Mouse (Mus musculus): Measurements from ENCODE around the gene Gm49388.

DNA sequence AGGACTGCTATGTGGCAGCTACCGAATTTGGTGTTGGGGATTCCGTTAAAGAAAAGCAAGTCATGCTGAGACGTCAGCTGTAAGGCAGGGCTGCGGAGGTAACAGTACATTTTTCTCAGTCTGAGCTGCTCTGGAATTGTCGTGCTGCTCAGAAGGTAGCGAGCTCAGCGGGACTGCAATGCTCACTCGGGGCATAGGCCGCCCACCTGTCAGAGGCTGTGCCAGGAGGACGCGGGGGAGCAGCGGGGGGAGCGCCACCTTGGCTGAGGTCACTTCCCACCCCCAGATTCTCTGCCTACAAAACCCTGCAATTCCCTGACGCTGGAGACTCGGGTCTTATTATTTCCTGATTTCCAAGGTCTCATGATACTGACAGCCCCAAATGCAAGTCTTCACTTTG is 55.5 kb downstream of the Gm49388 start:
- TF ChIP-seq POLR2A (IDR thresholded peaks at IDR 0.05; ENCODE audit: borderline replicate concordance, control insufficient read depth, low read depth, low read length): no peak; the same call in 1 of the 2 replicates
- TF ChIP-seq CTCF (IDR thresholded peaks at IDR 0.05; ENCODE audit: control insufficient read depth, insufficient read depth, low read length): no peak

All from bone marrow, adult 2 months (tissue).